Mouse (Mus musculus): ENCODE measurements at regions not wholly inside any gene's neighbourhood (a gene's known extent, or its start where the extent isn't known, plus 50 kb on each side); places are given as distances from the start of the nearest gene placed in this dataset.

GRCm38 (mm10) chr1:194361316-194361715, 256.7 kb upstream of the Plxna2 start:
- TF ChIP-seq CTCF (IDR thresholded peaks at IDR 0.05; ENCODE audit: extremely low read depth, insufficient read depth, low read length) (no peak), POLR2A (IDR thresholded peaks at IDR 0.05; ENCODE audit: extremely low read depth, insufficient read depth, low read length) (no peak)

Measured in cortical plate, adult 2 months (tissue).